Mouse (Mus musculus) spleen, adult 2 months (tissue): ENCODE results near the gene Fam155a. TPM values are rescaled to one million over a fixed set of nuclear protein-coding genes. Genes with fewer than 3 reads are reported as not detected.

Source experiments
- DNase-seq, 2 experiments: peaks; one replicate each; pipeline versions ENCODE4 v3.0.0 to v3.0.0-alpha.2; 2012 to 2021; ENCODE audit warnings: low spot score in 2 of 2, low read depth in 1 of 2
- H3K27ac ChIP-seq: fragments of 200-500 bp; 2 replicates; pipeline ENCODE4 v1.5.1; 2012; ENCODE audit warnings: low read length, inconsistent platforms; ENCODE audit not compliant: insufficient read depth
- H3K27me3 ChIP-seq: fragments of 200-500 bp; 2 replicates; pipeline ENCODE4 v1.6.1; 2012; ENCODE audit warnings: mild to moderate bottlenecking, moderate library complexity, low read length, inconsistent platforms; ENCODE audit not compliant: control insufficient read depth, insufficient read depth
- H3K36me3 ChIP-seq: fragments of 200-500 bp; 2 replicates; pipeline ENCODE4 v1.6.1; 2012; ENCODE audit warnings: mild to moderate bottlenecking, low read length, inconsistent platforms; ENCODE audit not compliant: control insufficient read depth, insufficient read depth
- H3K4me1 ChIP-seq: fragments of 200-500 bp; 2 replicates; pipeline ENCODE4 v1.6.1; 2011; ENCODE audit warnings: inconsistent platforms; ENCODE audit not compliant: control insufficient read depth, insufficient read depth, insufficient read length
- H3K4me3 ChIP-seq: fragments of 200-500 bp; 2 replicates; pipeline ENCODE4 v1.5.1; 2011; ENCODE audit warnings: mild to moderate bottlenecking, inconsistent platforms; ENCODE audit not compliant: insufficient read depth, insufficient read length; ENCODE audit errors: extremely low read depth
- CTCF ChIP-seq: fragments of 200-500 bp; IDR thresholded peaks from 2 replicates; pipeline ENCODE4 v1.5.1; 2011; ENCODE audit warnings: mild to moderate bottlenecking, inconsistent platforms; ENCODE audit not compliant: insufficient read depth, insufficient read length, insufficient replicate concordance; ENCODE audit errors: extremely low read depth
- POLR2A ChIP-seq: fragments of 200-500 bp; IDR thresholded peaks from 2 replicates; pipeline ENCODE4 v1.6.1; 2011; ENCODE audit warnings: low read depth, low read length, inconsistent platforms
- WGBS: fragments of 180-500 bp; shearing (Covaris S2); methylation state at CpG from one replicate; pipeline ENCODE4 v1.1.7; 2018; 5-methylcytosine and 5-hydroxymethylcytosine counted together
- polyA plus RNA-seq: library from polyadenylated mRNA; depleted of rRNA; stranded (reverse); fragments of >200 nt; gene quantifications from 2 replicates; pipeline ENCODE4 v1.2.3, GENCODE M21; 2012

The Fam155a gene
- polyA plus RNA-seq, 1 experiment: not detected

GRCm38 (mm10) chr8:9547558-9547954, 223.4 kb downstream of the Fam155a start:
- Histone ChIP-seq H3K4me3 (no peak overlapping the region), H3K27me3 (no peaks in the 10 kb centered on the region), H3K36me3 (no peaks in the 10 kb centered on the region), H3K27ac (no peak overlapping the region), H3K4me1 (no peaks in the 10 kb centered on the region)
- DNase-seq: no peak
- no peak for TF ChIP-seq POLR2A
- no peak for TF ChIP-seq CTCF
- 72% methylated on average over 2 of the region's 2 CpGs for WGBS

DNA sequence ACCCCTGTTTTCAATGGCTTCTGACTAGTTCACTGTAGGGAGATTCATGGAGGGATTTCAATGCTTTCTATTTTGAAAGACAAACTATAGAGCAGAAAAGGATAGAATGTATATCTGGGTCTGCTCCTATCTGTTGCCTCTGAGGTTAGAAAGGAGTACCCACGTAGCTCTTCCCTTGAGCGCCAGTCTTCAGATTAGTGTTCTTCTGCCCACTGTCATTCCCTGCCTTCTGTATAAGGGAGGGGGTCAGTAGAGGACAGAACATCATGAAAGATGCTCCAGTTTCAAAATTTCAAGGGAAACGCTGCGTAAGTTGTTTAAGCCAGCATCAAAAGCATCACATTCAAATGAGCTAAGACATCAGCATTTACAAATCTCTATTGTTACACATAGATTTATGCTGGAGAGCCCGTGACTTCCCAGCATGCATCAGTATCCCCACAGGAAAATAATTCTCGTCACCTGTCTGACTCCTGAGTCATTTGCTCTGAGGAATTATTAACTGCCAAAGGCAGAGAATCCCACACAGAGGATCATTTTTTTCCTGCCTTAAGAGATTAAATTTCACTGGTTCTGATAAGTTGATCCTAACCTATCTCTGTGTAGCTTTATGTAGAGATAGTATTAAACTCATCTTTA, 223.9 kb downstream of the Fam155a start:
- H3K4me1 ChIP-seq: no peaks in the 10 kb centered on the region
- no peaks in the 10 kb centered on the region for H3K27me3 ChIP-seq
- no peak for TF ChIP-seq POLR2A
- no peak for TF ChIP-seq CTCF
- H3K4me3 ChIP-seq: no peak overlapping the region
- no peak for DNase-seq
- H3K27ac ChIP-seq: no peak overlapping the region
- WGBS: 81% methylated on average over 6 of the region's 6 CpGs
- H3K36me3 ChIP-seq: no peaks in the 10 kb centered on the region

DNA sequence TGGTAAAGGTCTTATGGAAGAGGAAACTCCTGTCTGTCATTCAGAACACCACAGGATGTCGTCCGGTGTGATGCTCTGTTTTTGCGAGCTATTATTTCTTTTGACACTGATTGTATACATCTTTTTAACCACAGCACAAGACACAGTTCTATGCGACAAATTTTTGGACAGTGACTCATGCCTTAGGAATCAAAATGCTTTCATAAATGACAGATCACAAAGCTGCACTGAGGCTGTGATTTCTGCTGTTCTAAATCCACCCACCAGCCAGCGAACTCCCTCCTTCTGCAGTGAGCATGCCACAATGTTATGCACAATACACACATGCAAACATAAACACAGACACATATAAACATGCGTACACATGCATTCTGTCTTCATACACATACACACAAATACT, 224.5 kb downstream of the Fam155a start:
- Histone ChIP-seq H3K27me3 (no peaks in the 10 kb centered on the region), H3K27ac (no peak overlapping the region), H3K4me1 (no peaks in the 10 kb centered on the region), H3K4me3 (no peak overlapping the region), H3K36me3 (no peaks in the 10 kb centered on the region)
- 48% methylated on average over 6 of the region's 6 CpGs for WGBS
- DNase-seq: no peak
- TF ChIP-seq CTCF (no peak), POLR2A (no peak)

GRCm38 (mm10) chr8:9545665-9546064, 225.3 kb downstream of the Fam155a start:
- Histone ChIP-seq H3K27ac (no peak overlapping the region), H3K36me3 (no peaks in the 10 kb centered on the region), H3K27me3 (no peaks in the 10 kb centered on the region), H3K4me3 (no peak overlapping the region), H3K4me1 (no peaks in the 10 kb centered on the region)
- no peak for DNase-seq
- 75% methylated on average over 2 of the region's 2 CpGs for WGBS
- TF ChIP-seq CTCF: no peak
- TF ChIP-seq POLR2A: no peak

GRCm38 (mm10) chr8:9535730-9536372, 235.1 kb downstream of the Fam155a start:
- no peak overlapping the region for H3K4me3 ChIP-seq
- no peak overlapping the region for H3K27ac ChIP-seq
- TF ChIP-seq POLR2A (no peak), CTCF (no peak)
- 90% methylated on average over 5 of the region's 5 CpGs for WGBS
- H3K4me1 ChIP-seq: no peaks in the 10 kb centered on the region
- no peak for DNase-seq
- no peaks in the 10 kb centered on the region for H3K27me3 ChIP-seq
- H3K36me3 ChIP-seq: no peaks in the 10 kb centered on the region

DNA sequence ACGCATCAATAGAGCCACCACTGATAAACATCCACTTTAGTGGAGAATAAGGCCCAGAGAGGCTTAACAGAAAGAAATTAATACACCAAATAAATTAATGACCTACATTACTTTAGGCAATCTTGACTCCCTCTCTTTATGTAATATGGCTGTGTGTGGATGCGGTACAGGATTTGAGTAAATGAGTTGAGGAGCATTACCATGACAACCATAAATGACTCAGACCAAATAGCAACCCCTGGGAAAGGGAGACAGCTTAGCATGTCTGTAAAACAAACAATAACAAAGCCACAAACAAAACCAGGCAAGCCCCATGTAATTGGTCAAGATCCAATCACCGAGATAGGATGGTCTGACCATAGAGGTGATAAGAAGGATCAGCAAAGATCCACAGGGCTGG, 244.4 kb downstream of the Fam155a start:
- no peak for TF ChIP-seq CTCF
- TF ChIP-seq POLR2A: no peak
- H3K36me3 ChIP-seq: no peaks in the 10 kb centered on the region
- H3K27ac ChIP-seq: no peak overlapping the region
- H3K4me3 ChIP-seq: no peak overlapping the region
- no peaks in the 10 kb centered on the region for H3K27me3 ChIP-seq
- H3K4me1 ChIP-seq: no peaks in the 10 kb centered on the region
- WGBS: 86% methylated on average over 3 of the region's 3 CpGs
- DNase-seq: no peak

DNA sequence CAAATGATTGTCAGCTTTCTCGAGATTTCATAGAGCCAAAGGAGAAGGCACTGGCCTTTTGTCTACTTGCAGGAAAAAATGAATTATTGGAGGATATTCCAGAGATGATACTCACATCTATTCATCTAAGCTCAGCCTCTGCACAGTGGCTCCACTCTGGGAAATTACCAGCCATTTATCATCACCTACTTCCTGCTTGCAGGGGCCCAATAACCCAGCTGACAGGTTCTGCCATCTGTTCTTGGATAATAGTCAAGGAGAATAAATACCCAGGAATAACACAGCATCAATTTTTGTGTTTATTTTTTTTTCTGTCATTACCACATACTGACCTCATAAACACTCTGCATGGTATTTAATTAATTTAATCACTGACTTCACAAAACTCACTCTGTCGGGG, 249.4 kb downstream of the Fam155a start:
- H3K4me3 ChIP-seq: no peak overlapping the region
- H3K27ac ChIP-seq: no peak overlapping the region
- no peak for DNase-seq
- H3K4me1 ChIP-seq: no peaks in the 10 kb centered on the region
- no peaks in the 10 kb centered on the region for H3K27me3 ChIP-seq
- TF ChIP-seq POLR2A (no peak), CTCF (no peak)
- 76% methylated on average over 2 of the region's 2 CpGs for WGBS
- H3K36me3 ChIP-seq: no peaks in the 10 kb centered on the region
